Mouse (Mus musculus) cerebellum, postnatal 10 days (tissue): ENCODE results near the gene Ovol3.
"Not testable (repeated sequence)": the region's sequence is repeated elsewhere in the genome, so short reads cannot be mapped to it uniquely, and the experiment has no call there.

Experiments
- DNase-seq, 2 experiments: peaks; one replicate each; pipeline ENCODE4 v3.0.0; 2021; ENCODE audit warnings: mixed read lengths in 2 of 2

Ovol3 gene

GRCm38 (mm10) chr7:30222205-30222604, 13.3 kb downstream of the Ovol3 start:
- no peak for DNase-seq

DNA sequence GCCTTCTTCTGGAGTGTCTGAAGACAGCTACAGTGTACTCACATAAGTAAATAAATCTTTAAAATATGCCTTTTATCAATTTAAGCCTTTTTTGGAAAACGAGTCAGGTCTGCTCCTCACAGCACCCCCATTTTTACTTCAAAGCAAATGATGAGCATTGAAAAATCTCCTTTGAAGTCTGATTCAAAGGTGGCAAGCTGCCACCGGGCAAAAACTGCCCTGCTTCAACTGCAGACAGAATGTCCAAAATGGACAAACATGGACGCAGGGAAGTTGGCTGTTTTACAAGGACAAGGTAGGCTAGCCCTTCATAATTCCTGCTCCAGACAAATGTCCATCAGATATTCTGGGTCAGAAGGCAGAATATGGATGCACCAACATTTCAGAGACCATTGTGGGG, 14.1 kb downstream of the Ovol3 start:
- DNase-seq = no peak

DNA sequence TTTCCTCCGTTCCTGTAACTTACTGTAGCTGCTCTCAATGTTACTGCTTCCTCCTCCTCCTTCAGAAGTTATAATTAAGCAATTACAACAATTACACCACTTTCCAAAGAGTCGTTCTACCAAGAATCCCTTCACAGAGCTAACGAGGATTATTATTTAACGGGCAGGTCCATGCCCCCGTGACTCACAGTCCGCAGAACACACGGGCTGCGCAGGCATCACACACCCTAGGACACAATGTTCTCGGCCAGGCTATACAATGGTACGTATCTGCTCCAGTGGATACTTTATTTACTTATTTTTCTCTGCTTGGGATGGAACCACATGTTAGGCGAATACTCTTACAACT, 15.5 kb downstream of the Ovol3 start:
- no peak for DNase-seq

DNA sequence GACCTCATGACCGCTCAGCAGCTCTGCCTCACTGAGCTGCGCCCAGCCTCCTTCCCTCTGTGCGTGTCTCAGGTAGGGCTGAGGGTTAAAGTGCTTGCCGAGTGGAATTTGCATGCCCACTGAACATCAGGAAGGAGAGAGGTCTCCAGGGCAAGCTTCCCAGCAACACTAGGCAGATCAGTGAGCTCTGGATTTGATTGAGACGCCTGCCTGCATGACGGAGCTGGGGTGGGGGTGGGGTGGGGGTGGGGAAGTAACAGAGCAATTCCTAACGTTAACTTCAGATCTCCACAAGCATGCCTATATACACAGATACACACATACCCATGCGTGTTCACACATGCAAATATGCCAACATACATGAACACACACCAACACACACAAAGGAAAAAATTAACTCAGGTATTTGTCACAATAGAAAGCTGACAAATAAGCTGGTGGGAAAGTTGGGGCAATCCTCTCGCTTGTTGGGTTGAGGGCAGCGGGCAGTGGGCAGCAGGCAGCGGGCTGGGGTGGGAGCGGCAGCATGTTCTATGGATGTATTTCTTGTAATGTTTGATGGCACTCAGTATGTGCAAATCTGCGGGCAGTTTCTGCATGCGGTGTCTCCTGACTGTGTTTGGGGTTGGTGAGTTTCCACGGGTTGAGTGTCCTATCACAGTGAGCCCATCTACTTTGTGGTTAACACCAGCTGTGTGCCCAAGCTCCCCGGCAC, 16.1 kb downstream of the Ovol3 start:
- DNase-seq = peak; percentile 63 to 73

DNA sequence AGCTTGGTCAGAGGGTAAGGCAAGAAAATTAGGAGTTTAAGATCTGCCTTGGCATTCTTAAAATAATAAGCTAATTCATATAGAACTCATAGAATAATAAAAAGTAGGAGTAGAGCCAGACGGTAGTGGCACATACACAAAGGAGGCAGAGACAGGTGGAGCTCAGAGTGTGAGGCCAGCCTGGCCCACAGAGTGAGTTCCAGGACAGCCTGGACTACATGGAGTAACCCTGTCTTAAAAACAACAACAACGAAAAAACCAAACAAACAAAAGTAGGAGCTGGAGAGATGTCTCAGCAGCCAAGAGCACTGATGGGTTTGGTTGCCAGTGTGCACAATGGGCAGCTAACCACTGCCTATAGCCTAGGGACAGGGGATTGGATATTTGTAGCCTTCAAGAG, 18.2 kb downstream of the Ovol3 start:
- DNase-seq = no peak

DNA sequence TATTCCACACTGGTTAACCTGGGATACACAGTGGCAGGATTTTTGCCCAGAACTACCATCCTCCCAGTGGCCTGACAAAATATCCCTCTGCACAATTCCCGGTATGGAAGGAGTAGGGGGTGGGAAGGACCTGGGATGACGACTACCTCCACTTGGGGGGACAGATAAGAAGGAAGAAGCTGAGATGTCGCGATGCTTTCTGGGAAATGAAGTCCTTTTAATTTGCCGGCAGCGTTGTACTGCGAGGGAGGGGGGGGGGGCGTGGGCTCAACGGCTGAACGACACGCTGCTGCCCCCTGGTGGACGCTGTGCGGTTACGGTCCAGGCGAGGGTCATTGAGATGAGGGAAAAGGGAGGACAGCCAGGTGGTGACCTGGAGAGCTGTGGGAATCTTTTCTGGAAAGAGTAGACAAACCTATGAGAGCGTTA, 18.8 kb downstream of the Ovol3 start:
- peak; percentile 94 to 95 for DNase-seq

- no peak for DNase-seq
These were observed 19.6 kb downstream of the Ovol3 start for GRCm38 (mm10) chr7:30215875-30216274.

DNA sequence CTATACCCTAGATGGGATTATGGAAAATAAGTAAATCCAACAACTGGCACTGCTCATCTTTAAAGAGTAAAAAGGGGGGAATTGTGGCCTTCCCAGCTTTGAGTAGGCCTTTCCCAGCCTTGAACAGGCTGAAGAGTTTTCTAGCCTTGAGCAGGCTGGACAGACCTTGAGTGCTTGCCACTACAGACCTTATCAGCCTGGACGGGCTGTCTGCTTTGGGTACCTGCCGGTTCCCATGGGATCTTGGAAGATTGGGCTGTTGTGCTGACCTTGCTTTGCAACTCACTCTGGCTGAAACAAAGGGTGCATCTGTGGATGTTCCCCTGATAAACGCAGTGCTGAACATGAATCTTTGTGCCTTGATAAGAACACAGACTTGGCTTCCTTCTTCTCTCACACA, 21.6 kb downstream of the Ovol3 start:
- no peak for DNase-seq

- DNase-seq = no peak
These were observed 24.5 kb downstream of the Ovol3 start for GRCm38 (mm10) chr7:30211025-30211424.

- DNase-seq = not testable (repeated sequence)
These were observed 29.2 kb downstream of the Ovol3 start for GRCm38 (mm10) chr7:30206364-30206763.

DNA sequence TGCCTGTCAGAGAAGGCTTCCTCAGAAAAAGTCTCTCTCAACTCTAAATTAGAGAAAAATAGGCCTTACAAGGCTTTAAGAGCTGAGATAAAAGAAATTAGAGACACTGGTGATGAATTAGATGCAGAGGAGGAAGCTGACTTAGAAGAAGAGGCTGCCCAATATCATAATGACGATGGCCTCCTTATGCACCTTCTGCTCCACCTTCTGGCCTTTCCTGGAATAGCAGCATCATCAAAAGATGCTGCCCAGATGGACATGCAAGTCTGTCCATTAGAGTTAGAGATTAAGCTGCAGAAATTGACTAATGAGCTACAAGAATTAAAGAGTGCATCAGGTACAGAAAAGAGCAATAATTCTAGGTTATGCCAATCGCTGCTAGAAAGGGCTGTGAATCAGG, 30.1 kb downstream of the Ovol3 start:
- peak; percentile 87 to 88 for DNase-seq

DNA sequence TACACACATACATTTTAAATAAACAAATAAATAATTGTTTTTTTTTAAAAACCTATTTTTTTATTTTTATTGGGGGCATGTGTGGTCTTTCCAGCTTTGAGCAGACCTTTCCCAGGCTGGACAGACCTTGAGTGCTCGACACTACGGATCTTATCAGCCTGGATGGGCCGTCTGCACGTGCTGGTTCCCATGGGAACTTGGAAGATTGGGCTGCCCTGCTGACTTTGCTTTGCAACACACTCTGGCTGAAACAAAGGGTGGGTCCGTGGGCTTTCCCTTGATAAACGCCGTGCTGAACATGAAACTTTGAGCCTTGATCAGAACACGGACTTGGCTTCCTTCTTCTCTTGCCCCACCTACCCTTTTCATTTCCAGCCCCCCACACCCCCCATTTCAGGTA, 31.1 kb downstream of the Ovol3 start:
- no peak for DNase-seq

- DNase-seq = peak in 1 of 2 experiments; percentile 51
These were observed 32.4 kb downstream of the Ovol3 start for GRCm38 (mm10) chr7:30202895-30203690.

DNA sequence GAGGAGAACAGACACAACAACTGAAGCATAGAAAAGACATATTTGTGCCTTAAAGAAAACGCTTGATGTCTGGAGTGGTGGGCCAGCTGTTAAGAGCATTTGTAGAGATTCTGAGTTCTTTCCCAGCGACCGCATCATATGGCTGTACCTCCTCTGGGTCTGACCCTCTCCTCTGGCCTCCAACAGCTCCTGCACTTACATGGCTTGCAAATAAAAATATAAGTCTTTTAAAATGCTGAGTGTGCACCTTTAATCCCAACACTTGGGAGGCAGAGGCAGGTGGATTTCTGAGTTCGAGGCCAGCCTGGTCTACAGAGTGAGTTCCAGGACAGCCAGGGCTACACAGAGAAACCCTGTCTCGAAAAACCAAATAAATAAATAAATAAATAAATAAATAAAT, 34.9 kb downstream of the Ovol3 start:
- DNase-seq = not testable (repeated sequence)

DNA sequence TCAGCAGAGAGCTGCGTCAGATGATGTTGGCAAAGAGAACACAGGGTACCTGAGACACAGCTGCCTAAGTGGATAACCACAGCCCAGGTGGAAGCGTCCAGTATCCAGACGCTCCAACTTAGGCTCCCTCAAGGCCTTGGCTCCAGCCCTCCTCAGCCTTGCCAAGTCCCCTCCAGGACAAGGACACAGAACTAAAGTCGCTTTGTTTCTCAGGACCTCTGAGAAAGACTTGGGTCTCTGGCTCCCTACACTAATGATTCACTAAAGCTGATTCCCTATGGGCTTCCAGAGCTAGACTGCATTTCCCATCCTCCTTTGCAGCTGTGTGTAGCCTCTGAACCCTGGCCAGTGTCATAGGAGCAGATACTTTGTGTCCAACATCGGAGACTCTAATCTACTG, 35.3 kb downstream of the Ovol3 start:
- no peak for DNase-seq

DNA sequence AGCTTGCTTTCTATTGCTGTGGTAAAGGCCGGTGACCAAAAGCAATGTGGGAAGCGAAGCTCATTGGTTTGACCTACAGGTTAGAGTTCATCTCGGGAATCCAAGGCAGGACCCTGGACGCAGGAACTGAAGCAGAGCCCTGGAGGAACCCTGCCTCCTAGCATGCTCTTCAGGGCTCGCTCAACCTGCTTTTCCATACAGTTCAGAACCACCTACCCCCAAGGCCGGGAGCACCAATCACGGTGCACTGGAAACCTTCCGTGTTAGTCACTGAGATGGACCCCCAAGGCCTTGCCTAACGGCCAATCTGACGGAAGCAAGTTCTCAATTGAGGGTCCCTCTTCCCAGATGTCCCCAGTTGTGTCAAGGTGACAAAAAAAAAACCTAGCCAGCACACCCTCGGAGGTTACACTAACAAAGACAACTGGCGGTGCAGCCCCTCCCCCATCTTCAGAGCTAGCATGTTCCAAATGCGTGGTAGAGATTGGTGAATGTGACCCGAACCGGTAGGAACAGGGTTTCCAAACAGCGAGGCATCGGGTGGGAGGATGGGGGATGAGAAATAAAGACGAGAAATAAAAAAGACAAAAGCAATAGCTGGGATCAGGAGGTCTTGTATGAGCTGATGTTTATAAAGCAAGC, 35.9 kb downstream of the Ovol3 start:
- no peak for DNase-seq

DNA sequence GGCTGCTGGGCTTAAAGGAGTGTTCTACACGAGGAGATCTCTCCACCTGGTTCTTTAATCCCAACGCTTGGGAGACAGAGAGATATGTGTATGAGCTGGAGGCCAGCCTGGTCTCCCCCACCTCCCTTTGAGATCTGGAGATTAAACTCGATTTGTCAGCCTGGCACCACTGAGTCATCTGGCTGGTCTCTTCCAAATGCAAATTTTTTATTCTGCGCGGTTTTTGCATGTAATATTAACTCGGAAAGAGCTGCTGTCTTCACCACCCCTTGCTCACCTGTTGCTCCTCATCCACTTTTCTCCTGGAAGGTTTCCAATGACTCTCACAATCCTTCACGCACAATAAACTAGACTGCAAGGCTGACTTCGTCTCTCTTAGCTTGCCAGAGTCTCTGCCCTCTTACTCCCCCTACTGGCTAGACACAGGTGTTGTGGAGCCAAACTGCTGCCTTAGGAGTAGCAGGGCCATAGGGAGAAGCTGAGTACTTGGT, 37.0 kb downstream of the Ovol3 start, which contains the start of gene Capns1:
Gene Capns1, minus strand, starts transcription at position 331 of the 491 bp plus-strand sequence.
- DNase-seq = peak; percentile 82 to 88

DNA sequence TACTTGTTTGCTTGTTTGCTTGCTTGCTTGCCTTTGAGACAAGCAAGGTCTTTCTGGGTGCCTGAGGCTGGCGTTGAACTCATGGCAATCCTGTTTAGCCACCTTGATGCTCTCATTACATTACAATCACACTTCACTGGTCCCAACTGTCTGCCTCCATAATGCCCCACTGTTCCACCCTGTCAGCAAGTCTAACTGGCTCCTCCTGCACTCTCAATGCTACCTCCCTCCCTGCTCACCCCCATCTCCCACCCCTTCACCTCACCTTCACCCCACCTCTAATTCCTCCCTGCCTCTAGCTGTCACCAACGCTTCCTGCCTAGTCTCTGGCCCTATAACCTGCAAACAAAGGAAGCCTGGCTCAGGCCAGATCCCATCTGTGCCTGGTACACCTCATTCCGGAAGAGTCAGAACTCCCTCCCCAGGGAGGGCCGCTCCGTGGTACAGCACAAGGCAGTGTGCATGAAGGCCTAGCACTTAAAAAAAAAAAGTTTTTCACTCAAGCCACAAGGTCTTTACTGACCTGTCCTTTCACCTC, 37.9 kb downstream of the Ovol3 start:
- DNase-seq = no peak

DNA sequence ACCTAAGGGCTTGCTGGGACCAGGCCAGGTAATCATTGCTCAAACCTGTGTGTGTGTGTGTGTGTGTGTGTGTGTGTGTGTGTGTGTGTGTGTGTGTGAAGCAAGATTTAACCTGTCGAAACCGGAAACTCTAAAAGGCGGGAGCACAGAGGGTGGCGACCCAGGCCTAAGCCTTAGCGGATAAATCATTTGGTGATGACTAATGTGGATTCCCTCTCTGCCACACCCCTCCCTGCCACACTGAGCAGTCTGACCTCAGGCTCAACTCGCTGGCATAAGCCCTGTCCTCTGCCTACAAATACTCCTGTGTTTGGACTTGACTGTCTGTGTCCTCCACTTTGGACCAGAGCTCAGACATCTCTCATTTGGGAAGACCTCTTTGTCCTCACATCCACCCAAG, 39.4 kb downstream of the Ovol3 start:
- DNase-seq = no peak

DNA sequence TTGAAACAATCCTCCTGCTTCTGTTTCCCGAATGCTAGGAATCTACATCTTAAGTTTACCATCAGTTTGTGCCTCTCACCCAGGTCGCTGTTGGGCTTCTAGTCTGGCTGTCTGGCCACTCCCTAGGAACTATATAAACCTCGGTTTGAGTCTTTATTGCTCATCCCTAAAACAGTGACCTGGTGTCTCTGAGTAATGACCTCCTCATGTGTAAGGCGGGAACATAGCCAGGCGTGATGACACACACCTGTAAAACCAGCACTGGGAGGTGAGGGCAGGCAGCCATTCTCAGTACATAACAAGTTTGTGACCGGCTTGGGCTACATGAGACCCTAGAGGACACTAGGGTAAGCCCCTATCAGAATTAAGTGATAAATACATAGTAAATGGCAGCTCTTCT, 40.1 kb downstream of the Ovol3 start:
- no peak for DNase-seq

DNA sequence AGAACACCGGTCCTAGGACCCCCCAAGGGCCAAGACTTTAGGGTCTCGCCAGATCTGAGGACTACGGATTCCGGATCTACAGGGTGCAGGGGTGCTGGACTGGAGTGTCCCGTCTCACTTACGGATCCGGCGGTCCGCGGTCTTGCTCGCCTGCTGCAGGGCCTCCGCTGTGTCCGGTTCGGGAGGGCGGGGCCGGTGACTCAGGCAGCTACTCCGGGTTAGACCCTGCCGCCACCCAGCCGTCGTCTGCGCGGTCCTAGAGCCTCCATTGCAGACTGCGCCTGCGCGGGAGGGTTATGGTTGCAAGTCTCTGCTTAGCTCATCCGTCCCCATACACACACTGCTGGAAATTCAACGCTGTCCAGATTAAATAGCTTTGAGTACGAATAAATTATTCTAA, 40.6 kb downstream of the Ovol3 start:
- peak; percentile 97 to 99 for DNase-seq

DNA sequence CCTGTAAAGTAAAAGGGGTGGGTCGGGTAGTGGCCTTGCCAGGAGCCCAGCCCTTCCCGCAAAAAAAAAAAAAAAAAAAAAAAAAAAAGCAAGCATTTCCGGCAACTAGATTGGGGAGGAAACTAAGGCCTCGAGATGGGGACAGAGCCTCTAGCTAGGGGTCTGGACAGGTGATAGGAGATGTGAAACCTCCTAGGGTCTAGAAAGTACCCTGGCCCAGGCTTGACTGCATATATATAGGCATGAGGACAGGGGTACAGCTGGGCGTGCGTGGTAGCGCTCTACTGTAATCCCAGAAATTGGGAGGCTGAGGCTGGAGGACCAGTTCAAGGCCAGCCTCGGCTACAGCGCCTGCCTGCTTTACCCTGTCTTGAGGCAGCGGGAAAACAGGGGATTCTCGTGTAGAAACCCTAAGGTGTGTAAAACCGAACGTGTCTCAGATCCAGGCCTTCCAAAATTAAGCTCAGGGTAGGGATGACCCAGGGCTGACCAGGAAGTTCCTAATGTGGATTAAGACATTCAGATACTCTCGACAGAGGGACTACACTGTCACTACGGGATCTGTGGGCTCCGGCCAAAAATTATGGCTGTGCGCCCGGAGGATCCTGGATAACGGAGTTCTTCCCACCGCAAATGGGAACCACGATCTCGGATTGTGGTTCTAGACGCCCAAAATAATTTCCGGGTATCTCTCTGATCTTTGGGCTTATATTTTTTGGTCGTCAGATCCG, 41.3 kb downstream of the Ovol3 start:
- peak; percentile 83 to 88 for DNase-seq
